Mouse (Mus musculus): ENCODE results near the gene Mutyh.
A peak's percentile ranks its signal among the peaks of the same experiment; 100 is the strongest.

Mutyh gene

DNA sequence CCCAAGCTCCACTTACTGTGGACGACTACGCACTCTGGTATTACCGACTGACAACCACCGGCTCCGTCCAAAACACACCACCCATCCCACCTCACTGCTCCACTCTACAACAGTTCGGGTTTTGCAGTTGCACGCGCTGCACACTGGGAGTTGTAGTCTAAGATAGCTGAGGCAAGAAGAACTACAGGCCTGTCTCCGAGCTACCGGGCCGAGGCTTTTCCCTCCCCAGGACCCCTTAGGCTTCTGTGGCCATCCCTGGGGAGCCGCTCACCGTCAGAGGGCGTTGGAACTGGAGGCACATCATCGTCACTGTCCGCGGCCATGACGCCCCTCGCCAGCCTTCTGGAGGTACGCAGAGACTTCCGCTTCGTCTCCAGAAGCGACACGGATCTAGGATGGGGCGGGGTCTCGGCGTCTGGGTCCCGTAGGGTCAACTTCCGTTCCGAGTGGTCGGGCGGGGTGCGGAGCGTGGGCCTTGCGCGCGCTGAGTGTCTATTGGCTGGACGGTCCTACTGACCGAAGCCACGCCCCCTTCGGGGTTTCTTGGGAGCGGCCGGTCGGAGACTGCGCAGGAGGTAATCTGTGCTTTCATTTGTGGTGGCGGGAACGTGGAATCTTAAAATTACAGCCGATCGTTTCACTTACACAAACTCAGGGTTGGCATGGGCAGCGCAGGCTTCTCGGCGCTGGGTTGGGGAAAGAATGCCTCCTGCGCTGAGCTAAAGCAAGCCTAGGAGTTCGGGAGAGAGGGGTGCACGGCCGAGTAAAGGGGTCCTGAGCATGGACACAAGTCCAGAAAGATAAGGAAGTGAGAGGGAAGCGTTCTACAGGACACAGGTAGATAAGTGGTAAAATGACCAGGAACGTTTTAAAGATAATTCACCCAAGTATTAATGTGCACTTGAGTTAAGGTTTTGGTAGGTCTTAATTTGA lies at the start of gene Mutyh, which contains the start of gene Toe1:
Mutyh (plus strand) TSS at position 527 of the 933 bp plus-strand sequence.
Toe1 (minus strand) TSS at position 444 of the 933 bp plus-strand sequence.
- peak; percentile 90 to 91 for DNase-seq

DNA sequence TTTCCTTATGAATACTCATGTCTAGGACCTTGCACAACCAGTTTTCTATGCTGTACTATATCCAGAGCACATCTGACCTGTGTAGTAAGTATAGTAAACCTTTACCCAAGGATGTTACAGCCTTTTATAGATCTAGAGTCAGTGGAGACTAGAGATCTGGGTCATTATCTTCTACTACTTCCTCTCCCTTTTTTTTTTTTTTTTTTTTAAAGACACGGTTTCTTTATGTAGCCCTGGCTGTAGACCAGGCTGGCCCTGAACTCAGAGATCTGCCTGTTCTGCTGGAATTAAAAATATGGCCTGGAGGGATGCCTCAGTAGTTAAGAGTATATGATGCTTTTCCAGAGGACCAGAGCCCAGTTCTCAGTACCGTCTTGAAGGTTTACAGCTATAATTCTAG lies 45.6 kb upstream of the Mutyh start:
- no peak for DNase-seq

DNA sequence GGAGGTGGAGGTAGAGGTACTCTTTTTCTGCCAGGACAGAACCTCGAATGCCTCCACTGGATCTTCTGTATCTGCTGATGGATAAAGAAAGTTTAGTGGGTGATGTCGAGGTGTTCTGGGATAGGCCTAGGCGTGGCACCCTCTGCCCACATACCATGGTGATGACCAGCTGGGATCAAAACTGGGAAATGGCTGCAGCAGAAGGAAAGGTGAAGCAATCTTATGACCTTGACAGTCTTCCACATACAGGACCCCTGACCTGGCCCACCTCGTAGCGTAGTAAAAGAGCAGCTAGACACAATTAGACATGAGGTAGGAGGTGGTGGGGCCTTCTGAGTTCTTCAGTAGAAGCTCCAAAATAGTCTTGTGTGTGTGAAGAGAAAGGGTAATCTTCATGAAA lies 43.5 kb upstream of the Mutyh start:
- no peak for DNase-seq

DNA sequence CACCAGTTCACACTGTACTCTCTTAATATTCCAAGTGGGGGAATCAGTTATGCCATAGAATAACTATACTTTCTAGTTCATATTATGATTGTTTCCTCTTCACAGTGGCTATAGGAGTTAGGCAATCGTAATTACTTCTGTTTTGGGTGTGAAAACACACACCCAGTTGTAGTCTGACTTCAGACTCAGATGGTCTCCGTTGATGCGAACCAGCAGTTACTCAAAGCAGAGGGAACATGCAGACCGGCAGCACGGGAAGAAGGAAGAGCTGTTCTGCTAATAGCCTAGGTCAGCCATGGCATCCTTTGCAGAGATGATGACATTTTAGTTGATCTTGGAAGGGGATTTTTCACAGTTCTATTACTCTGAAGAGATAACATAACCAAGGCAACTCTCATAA lies 39.0 kb upstream of the Mutyh start:
- DNase-seq: no peak

DNA sequence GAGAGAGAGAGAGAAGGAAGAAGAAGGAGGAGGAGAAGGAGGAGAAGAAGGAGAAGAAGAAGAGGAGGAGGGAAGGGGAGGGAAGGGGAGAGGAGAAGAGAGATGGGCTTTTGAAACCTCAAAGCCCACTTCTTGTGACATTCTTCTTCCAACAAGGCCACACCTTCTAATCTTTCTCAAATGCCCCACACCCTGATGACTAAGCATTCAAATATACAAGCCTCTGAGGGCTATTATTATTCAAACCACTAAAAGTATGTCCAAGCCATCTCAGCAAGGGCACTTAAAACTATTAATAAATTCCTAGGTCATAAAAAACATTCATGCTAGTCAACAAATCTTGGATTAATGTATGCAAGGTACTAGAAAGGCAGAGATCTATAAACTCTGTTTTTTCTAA lies 38.5 kb upstream of the Mutyh start:
- DNase-seq: no peak

DNA sequence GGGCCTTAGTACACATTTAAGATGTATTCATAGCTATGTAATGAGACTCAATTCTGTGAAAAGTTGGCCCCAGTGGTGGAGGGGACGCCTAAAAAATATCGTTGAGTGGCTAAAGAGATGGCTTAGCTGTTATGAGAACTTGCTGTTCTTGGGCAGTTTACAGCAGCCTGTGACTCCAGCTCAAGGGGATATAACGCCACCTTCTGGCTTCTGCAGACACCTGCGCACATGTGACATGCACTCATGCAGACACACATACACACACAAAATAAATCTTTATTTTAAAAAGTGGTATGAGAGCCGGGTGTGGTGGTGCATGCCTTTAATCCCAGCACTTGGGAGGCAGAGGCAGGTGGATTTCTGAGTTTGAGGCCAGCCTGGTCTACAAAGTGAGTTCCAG lies 31.1 kb upstream of the Mutyh start:
- DNase-seq: no peak

DNA sequence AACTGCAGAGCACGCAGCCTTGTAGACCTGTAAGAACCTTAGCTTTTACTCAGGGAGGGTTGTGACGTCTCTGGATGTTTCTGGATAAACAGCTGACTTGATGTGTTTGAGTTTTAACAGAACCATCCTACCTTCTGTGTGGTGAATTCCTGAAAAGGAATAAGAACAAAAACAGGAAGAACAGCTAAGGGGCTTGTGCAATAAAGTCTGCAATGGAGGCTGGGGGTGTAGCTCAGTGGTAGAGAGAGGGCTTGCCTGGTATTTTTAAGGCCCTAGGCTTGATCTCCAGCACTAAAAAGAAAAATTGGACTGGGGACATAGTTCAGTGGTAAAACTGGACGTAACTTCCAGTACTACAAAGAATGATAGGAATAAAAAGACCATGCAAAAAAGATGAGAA lies 30.4 kb upstream of the Mutyh start:
- DNase-seq: no peak

DNA sequence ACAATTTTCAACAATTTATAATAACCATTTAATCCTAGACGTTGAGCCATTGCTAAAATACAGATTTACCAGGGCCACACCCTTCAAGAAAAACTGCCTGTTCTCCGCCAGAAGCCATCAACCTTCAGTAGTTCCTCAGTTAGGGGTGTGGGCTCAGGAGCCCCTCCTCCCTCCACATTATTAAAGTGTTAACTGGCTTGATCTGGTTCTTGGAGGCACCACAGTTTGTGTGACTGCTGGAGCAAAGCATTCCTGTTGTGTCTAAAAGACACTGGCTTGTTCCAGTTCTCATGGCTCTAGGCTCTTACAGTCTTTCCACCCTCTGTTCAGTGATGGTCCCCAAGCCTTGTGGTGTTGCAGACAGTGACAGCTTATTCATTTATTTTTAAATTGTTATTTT lies 27.0 kb upstream of the Mutyh start:
- no peak for DNase-seq

DNA sequence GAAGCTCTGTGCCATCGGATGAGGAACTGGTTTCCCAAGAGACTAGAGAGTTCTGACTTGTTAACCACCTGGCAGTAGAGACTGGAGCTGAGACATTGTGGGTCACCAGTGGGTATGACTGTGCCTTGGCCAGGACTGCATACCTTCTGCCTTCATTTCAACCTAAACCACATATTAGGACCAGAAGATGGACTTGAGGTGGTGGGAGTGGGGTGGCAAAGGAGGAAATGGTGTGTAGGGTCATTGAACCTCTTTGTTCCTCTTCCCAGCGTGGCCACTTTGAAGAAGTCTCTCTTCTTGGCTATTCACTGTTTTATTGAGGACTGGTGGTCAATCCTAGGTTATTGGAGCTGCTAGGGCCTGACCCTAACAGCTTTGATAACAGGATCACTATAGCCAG lies 26.2 kb upstream of the Mutyh start:
- DNase-seq: no peak

DNA sequence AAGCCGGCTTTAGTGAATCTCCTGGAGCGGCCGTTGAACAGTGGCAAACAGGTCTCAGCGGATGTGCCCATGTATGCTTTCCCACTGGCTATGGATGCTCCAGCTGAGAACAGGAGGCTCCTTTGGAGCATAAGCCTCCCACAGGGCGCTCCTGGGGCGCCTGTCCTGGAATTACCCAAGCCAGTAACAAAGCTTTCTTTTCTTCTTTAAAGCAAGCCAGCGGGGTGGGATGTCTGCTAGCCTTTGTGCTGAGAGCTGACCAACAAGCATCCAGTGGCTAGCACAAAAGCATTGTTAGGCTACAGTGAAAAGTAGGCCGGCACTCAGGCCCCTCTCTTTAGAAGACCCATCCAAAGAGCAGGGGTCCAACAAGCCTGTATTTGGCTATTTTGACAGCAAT lies 25.4 kb upstream of the Mutyh start:
- DNase-seq: no peak

DNA sequence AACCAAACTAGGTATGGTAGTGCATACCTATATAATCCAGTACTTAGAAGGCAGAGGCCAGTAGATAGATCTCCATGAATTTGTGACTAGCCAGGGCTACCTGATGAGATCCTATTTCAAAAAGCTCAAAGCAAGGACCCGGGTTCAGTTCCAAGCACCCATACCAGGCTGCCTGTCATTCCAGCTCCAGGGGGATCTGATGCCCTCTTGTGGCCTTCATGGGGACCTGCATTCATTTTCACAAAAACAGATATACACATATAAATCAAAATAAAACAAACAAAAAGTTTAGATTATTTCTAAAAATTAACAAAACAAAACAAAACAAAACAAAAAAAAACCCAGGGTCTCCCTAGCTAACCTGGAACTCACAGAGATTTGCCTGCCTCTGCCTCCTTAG lies 20.9 kb upstream of the Mutyh start:
- peak in 1 of 2 experiments; percentile 16 for DNase-seq

DNA sequence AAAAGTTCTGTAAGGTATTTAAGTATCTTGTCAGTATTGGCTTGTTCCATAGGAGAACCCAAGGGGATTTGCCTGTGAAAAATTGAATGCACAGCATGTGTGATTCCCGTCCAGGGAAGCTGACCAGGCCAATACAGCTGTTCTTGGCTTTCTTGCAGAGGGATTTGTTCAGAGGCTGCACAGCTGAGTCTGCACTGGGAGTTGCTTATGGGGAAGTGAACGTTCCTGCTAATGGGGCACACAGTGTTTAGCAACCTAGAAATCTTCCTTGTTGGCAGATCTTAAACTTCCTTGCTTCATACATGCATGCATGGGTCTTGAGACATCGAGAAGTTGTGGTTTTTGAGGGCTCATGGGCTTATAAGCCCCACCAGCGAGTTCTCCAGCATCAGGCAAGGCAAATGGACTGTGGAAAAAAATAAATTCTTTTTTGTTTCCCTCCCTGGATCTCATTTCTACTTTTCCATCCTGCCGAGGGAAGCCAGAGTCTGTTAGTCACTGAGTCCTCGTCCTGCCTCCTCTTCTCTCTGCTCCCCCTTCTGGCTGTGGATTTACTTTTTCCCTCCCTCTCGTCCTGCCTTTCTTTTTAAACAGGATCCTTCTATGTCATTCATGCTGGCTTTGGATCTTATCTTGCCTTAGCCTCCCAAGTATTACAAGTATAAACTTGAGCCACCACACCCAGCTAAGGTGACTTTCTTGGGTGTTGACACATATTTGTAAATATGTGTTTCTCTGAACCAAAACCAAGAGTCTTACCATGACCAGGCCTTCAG lies 19.4 kb upstream of the Mutyh start:
- DNase-seq: no peak

DNA sequence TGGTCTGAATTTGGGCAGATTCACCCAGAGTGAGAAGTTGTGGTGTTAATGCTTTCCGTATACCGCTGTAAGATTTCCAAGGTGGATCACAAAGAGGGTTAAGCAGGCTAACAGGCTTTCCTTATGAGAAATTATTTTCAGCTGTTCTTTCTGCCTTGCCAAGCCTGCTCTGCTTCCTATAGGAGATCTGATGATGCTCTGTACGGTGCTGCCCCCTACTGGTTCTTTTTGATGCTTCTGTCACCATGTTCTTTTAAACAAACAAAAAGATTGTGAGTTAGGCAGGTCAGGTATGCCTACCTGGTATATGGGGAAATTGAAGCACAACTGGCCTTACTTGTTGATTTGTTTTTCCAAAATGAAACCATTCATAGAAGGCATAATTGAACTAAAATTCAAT lies 18.6 kb upstream of the Mutyh start:
- peak; percentile 83 to 88 for DNase-seq

DNA sequence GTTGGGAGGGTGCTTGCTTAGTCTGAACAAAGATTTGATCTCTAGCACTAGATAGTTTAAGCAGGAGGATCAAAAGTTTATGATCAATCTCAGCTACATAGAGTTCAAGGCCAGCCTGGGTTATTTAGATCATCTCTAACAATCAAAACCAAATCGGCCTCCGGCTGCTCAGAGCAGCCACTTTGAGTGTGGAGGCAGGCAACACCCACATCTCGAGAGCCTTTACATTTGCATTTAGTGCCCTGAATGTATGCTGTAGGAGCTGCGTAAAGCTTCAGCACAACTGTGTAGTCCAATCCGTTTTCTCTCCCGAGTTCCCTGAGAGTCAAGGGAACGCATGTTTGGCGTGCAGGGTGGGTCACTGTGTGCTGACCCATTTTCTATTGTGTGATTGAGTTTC lies 15.1 kb upstream of the Mutyh start:
- no peak for DNase-seq

DNA sequence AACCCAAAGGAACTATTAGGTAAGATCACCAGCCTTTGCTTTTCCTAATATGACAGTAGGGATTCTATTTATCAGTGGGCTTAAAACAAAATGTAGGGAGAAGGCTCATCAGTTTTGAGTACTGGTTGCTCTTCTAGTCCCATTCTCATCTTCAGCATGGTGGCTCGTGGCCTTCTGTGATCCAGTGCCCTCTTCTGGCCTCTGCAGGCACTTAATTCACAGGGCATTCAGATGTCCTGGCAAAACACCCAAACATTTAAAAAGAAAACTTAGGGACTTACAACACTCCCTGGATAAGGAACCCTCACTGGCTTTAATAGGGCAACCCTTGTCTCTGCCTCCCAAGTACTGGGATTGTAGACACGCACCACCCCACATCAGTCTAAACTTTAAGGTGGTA lies 13.2 kb upstream of the Mutyh start:
- no peak for DNase-seq

DNA sequence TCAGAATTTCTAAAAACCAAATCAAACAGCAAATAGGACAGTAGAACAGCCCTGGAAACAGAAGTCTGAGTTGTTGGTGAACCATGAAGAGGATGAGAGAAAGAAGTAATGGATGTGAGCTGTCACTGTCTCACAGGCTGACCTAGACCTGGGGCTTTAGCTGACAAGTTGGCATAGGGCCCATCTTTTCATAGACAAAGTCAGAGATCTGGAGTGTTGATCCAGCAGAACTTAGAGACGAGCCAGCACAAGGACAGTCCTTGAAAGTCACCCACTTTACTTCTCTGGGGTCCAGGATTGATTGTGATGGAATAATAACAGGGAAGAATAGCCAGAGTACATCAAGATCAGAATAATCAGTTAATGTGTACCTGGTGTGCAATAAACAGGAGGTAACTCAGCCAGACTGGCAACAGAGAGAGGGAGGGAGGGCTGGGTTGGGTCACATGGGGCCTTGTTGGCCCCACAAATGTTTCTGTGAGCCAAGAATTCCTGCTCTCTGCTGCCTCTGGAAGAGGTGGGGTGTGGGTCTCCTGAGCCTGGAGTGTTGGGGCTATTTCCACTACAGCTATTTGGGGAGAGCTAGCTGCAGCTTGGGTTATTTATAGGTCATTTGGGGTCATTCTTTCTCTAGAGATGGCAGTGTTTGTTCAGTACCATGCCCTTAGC lies 10.9 kb upstream of the Mutyh start:
- no peak for DNase-seq

DNA sequence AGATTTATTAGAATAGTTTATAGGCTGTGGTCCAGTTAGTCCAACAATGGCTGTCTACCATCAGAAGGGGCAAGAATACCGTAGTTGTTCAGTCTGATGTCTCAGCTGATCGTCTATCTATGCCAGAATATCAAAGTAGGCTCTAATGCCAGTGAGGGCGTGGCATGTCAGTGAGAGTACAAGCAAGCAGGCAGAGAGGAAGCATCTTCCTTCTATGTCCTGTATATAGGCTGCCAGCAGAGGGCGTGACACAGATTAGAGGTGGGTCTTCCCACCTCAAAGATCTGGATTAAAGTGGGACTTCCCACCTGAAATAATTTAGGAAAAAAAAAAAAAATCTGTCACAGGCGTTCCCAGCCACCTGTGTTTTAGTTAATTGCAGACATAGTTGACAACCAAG lies 7.6 kb upstream of the Mutyh start:
- DNase-seq: peak; percentile 32 to 38

DNA sequence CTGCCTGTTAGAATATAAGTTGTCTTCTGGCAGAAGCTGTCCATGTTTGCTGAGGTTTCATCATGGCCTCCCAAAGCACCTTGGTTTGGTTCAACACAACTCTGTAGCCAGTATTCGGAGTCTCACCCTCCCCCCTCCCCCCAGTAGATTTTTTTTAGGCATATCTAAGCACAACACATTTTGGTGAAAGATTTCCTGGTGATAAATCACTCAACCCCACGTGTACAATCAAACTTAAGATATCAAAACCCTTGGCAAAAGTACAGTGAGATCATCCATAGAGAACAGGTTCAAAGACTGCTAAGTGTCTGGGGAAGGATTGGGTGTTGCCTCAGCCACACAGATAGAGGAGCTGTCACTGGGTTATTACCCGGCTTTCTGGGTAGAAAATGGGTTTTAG lies 3.5 kb downstream of the Mutyh start:
- DNase-seq: no peak

DNA sequence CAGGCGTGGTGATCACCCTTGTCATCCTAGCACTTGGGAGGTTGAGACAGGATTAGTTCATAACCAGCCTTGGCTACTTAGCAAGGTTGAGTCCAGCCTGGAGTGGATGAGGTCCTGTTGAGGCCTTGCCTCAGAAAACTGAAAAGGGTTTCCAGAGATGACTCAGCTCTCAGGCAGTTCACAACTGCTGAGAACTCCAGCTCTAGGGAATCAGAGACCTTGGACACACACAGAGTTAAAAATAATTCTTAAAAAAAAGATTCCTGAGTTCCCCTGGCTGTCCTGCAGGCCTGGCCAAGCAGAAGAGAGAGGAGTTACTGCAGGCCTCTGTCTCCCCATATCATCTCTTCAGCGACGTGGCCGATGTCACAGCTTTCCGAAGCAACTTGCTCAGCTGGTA lies 7.8 kb downstream of the Mutyh start:
- DNase-seq: no peak

DNA sequence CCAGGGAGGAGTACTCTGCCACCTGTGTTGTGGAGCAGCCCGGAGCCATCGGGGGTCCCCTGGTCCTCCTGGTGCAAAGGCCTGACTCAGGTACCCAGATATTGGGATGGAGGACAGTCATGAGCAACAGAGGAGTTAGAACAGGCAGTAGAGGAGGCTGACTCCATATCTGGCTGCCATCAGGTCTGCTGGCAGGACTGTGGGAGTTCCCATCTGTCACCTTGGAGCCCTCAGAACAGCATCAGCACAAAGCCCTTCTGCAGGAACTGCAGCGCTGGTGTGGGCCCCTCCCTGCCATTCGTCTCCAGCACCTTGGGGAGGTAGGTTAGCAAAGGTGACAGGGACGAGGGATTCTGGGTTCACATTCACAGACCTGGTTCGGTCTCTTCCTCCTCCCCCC lies 10.0 kb downstream of the Mutyh start:
- DNase-seq: no peak

DNA sequence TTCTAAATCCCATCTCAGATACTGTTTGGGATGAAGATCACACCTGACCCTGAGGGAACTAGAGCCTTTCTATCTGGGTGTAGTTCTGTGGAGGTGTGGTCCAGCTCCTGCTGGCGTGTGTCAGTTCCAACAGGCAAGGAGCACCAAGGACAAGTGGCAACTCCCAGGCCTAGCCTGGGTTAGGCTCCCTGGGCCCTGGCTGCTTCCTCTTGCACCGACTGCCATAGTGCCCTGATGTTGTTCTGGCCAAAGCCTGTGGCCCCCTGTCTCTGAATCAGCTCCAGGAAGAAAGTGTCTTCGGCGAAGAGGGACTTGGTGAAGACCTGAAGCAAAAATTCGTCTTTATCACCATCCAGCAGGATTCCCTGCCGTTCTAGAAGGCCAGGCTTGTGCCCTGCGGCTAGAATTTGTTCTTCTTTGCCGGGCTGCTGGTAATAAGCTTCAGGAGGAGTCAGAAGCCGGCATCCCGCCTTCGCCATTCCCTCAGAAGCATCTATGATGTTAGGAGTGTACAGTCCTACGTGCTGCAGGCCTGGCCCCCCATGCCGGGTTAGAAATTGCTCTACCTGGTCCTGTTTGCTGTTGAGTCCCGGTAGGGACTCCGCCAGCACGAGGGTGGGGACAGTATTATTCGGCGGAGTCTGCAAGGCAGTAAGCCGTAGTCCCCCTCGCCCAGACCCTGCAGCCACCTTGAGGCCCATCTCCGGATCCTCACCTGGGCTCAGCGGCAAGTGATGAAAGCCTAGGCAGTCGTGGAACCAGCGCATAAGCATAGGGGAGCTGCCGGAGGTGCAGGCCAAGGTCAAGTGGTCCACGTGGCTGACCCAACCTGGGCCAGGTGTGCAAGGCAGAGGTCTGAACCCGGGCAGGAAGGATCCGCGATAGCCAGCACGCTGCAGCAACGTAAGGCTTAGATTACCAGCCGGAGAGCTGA lies 12.7 kb downstream of the Mutyh start:
- no peak for DNase-seq
